Mouse (Mus musculus) heart, postnatal 14 days (tissue): ENCODE measurements around the gene Gpr39. TPM values are rescaled to one million over a fixed set of nuclear protein-coding genes. Genes with fewer than 3 reads are reported as not detected.

Experiments
- DNase-seq, 2 experiments: peaks; one replicate each; pipeline ENCODE4 v3.0.0; 2021 to 2022
- intact Hi-C: fragments of 180-260 bp; cut with DNase I; formaldehyde crosslinking; loops from one replicate; pipeline ENCODE4 v1.15.1; 2025
- total RNA-seq, 2 experiments: library from RNA; stranded (reverse); gene quantifications; 2 replicates each; pipeline ENCODE4 v1.2.3; 2021

Gene Gpr39
- total RNA-seq, 2 experiments from 2014 or later = 0.46 to 1.1 TPM

- DNase-seq = no peak
- intact Hi-C loops = no loop called here
These were observed 246.3 kb downstream of the Gpr39 start for GRCm38 (mm10) chr1:125923062-125923461.

Other genes with a start within 250 kb of the Gpr39 start
- 100 to 1,000 TPM; 150 to 185 TPM for gene Actr3, start 241.3 kb upstream of the Gpr39 start, total RNA-seq
- 100 to 1,000 TPM in 1 of 2 experiments, 10 to 100 TPM in 1; 93.9 to 118 TPM for gene Slc35f5, start 116.4 kb upstream of the Gpr39 start, total RNA-seq
- gene Lypd1, start 236.1 kb downstream of the Gpr39 start, total RNA-seq = under 1 TPM; 0.26 to 0.66 TPM